Mouse (Mus musculus) stomach, postnatal 0 days (tissue): ENCODE measurements around the gene Mrpl24.

Experiments used
- CTCF ChIP-seq: IDR thresholded peaks from 2 replicates; pipeline ENCODE4 v1.5.1; 2016; ENCODE audit warnings: antibody characterized with exemption, low read depth, mild to moderate bottlenecking, moderate library complexity
- EP300 ChIP-seq: optimal IDR thresholded peaks from 2 replicates; pipeline ENCODE3; 2016; ENCODE audit warnings: antibody characterized with exemption

DNA sequence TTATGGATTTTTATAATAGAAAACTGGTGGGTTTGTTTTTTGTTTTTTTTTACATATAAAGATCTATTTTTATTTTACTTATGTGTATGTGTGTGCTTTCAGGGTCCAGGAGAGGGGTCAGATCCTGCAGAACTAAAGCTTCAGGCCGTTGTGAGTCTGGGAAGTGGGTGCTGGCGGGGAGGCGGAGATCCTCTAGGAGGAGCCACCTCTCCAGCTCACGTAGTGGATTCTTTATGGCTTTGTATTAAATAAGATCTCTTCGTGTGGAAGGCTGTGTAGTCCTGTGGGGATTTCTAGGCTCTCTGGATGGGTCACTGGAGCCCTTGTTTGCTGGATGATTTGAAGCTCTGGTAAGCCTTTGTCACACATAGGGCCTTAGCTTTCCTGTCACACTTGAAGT is 21.3 kb downstream of the Mrpl24 start:
- no peak for TF ChIP-seq EP300
- TF ChIP-seq CTCF = peak; percentile 17; the same call in 1 of the 2 replicates
